30 mouse cellular contexts compared by ENCODE assay signal in genomic region chr11:11701378-11701777, GRCm38 (mm10).
"Had no signal": no experiment of that assay in that cellular context is flagged by ENCODE, and none has a peak within 500 bp of the region (broad histone marks: within the 10 kb centered on the region; RNA-seq: fewer than 3 reads in every experiment).

No protein-coding gene starts in this region.

- H3K9me3 ChIP-seq: limb, embryonic 10.5 days; limb, embryonic 12.5 days; limb, embryonic 13.5 days; limb, embryonic 15.5 days; liver, embryonic 12.5 days; liver, embryonic 13.5 days; liver, embryonic 15.5 days; lung, embryonic 15.5 days; megakaryocyte, embryonic 14.5 days; midbrain, embryonic 10.5 days; midbrain, embryonic 12.5 days; midbrain, embryonic 13.5 days; midbrain, embryonic 15.5 days; neural tube, embryonic 12.5 days had no signal

- H3K9ac ChIP-seq: limb, embryonic 12.5 days; limb, embryonic 13.5 days; limb, embryonic 15.5 days; liver, embryonic 12.5 days; liver, embryonic 14.5 days; liver, embryonic 15.5 days; liver, postnatal 0 days; lung, embryonic 14.5 days; lung, embryonic 15.5 days; midbrain, embryonic 12.5 days; midbrain, embryonic 13.5 days; midbrain, embryonic 15.5 days; neural tube, embryonic 12.5 days had no signal

- H3K36me3 ChIP-seq: limb, embryonic 10.5 days; limb, embryonic 12.5 days; limb, embryonic 13.5 days; limb, embryonic 15.5 days; lung, embryonic 15.5 days; midbrain, embryonic 10.5 days; midbrain, embryonic 12.5 days; midbrain, embryonic 13.5 days; midbrain, embryonic 15.5 days; neural tube, embryonic 12.5 days had no signal

- H3K27me3 ChIP-seq: limb, embryonic 12.5 days; limb, embryonic 13.5 days; limb, embryonic 15.5 days; liver, embryonic 12.5 days; liver, embryonic 13.5 days; liver, embryonic 15.5 days; lung, embryonic 15.5 days; megakaryocyte, embryonic 14.5 days; midbrain, embryonic 12.5 days; midbrain, embryonic 13.5 days; midbrain, embryonic 15.5 days; neural tube, embryonic 12.5 days had no signal

- H3K27ac ChIP-seq: limb, embryonic 10.5 days; limb, embryonic 12.5 days; limb, embryonic 13.5 days; limb, embryonic 15.5 days; liver, embryonic 13.5 days; liver, embryonic 14.5 days; liver, embryonic 15.5 days; lung, embryonic 15.5 days; macrophage; midbrain, embryonic 10.5 days; midbrain, embryonic 12.5 days; midbrain, embryonic 13.5 days; midbrain, embryonic 15.5 days; neural tube, embryonic 12.5 days had no signal

- H3K4me3 ChIP-seq: limb, embryonic 10.5 days; limb, embryonic 12.5 days; limb, embryonic 13.5 days; limb, embryonic 15.5 days; liver, embryonic 12.5 days; liver, embryonic 13.5 days; liver, embryonic 15.5 days; lung, embryonic 15.5 days; megakaryocyte, embryonic 14.5 days; midbrain, embryonic 10.5 days; midbrain, embryonic 12.5 days; midbrain, embryonic 13.5 days; midbrain, embryonic 15.5 days; myocyte; neural tube, embryonic 12.5 days had no signal

- H3K4me1 ChIP-seq: limb, embryonic 10.5 days; limb, embryonic 12.5 days; limb, embryonic 13.5 days; limb, embryonic 15.5 days; lung, embryonic 15.5 days; midbrain, embryonic 10.5 days; midbrain, embryonic 12.5 days; midbrain, embryonic 13.5 days; midbrain, embryonic 15.5 days; neural tube, embryonic 12.5 days had no signal

- DNase-seq: left cerebral cortex, postnatal 4 days; liver; liver, embryonic 13.5 days; liver, postnatal 0 days; lung, adult 18-20 months; lung, adult 2 months; lung, embryonic 14.5 days; lung, postnatal 10 days; lung, postnatal 14 days; lung, postnatal 36 days; lung, postnatal 4 days; midbrain, embryonic 14.5 days had no signal

- H3K4me2 ChIP-seq: limb, embryonic 12.5 days; limb, embryonic 13.5 days; limb, embryonic 15.5 days; liver, embryonic 11.5 days; liver, embryonic 12.5 days; liver, embryonic 13.5 days; liver, embryonic 15.5 days; lung, embryonic 14.5 days; lung, embryonic 15.5 days; midbrain, embryonic 11.5 days; midbrain, embryonic 12.5 days; midbrain, embryonic 13.5 days; midbrain, embryonic 15.5 days; neural tube, embryonic 12.5 days had no signal
